Mouse (Mus musculus): ENCODE results near the gene Fam57a.

Gene Fam57a

GRCm38 (mm10) chr11:76148055-76149008 lies 31.1 kb upstream of the Fam57a start:
- Histone ChIP-seq H3K27me3 (ENCODE audit: insufficient read depth, low read length) (no peaks in the 10 kb centered on the region), H3K36me3 (ENCODE audit: insufficient read depth, low read length) (peaks cover 18% of the 10 kb centered on the region), H3K4me3 (replicated peaks; ENCODE audit: low read length) (no peak overlapping the region), H3K9me3 (ENCODE audit: low read length) (peaks cover 48% of the 10 kb centered on the region), H3K4me1 (replicated peaks; ENCODE audit: low read depth, low read length) (peaks cover 7% of the 10 kb centered on the region)
- TF ChIP-seq NANOG (IDR thresholded peaks at IDR 0.05; ENCODE audit: borderline replicate concordance, low read length) (no peak), POU5F1 (IDR thresholded peaks at IDR 0.05; ENCODE audit: borderline replicate concordance, low read length) (no peak), CTCF (conservative IDR thresholded peaks at IDR 0.05; ENCODE audit: low read length) (no peak)

GRCm38 (mm10) chr11:76150980-76151379 lies 28.5 kb upstream of the Fam57a start:
- TF ChIP-seq POU5F1 (IDR thresholded peaks at IDR 0.05; ENCODE audit: borderline replicate concordance, low read length) (no peak), NANOG (IDR thresholded peaks at IDR 0.05; ENCODE audit: borderline replicate concordance, low read length) (no peak), CTCF (conservative IDR thresholded peaks at IDR 0.05; ENCODE audit: low read length) (no peak)
- Histone ChIP-seq H3K4me3 (replicated peaks; ENCODE audit: low read length) (no peak overlapping the region), H3K9me3 (ENCODE audit: low read length) (peaks cover 47% of the 10 kb centered on the region), H3K36me3 (ENCODE audit: insufficient read depth, low read length) (peaks cover 18% of the 10 kb centered on the region), H3K27me3 (ENCODE audit: insufficient read depth, low read length) (no peaks in the 10 kb centered on the region), H3K4me1 (replicated peaks; ENCODE audit: low read depth, low read length) (peaks cover 14% of the 10 kb centered on the region)

GRCm38 (mm10) chr11:76153236-76153951 lies 26.1 kb upstream of the Fam57a start:
- Histone ChIP-seq H3K27me3 (ENCODE audit: insufficient read depth, low read length) (no peaks in the 10 kb centered on the region), H3K4me3 (replicated peaks; ENCODE audit: low read length) (no peak overlapping the region), H3K9me3 (ENCODE audit: low read length) (peaks cover 25% of the 10 kb centered on the region), H3K36me3 (ENCODE audit: insufficient read depth, low read length) (peaks cover 15% of the 10 kb centered on the region), H3K4me1 (replicated peaks; ENCODE audit: low read depth, low read length) (peaks cover 14% of the 10 kb centered on the region)
- TF ChIP-seq NANOG (IDR thresholded peaks at IDR 0.05; ENCODE audit: borderline replicate concordance, low read length) (no peak), CTCF (conservative IDR thresholded peaks at IDR 0.05; ENCODE audit: low read length) (no peak), POU5F1 (IDR thresholded peaks at IDR 0.05; ENCODE audit: borderline replicate concordance, low read length) (no peak)

GRCm38 (mm10) chr11:76154200-76154599 lies 25.3 kb upstream of the Fam57a start:
- no peaks in the 10 kb centered on the region for H3K27me3 ChIP-seq (ENCODE audit: insufficient read depth, low read length)

GRCm38 (mm10) chr11:76154861-76155260 lies 24.6 kb upstream of the Fam57a start:
- H3K4me1 ChIP-seq (replicated peaks; ENCODE audit: low read depth, low read length), result peaks cover 14% of the 10 kb centered on the region
- H3K4me3 ChIP-seq (replicated peaks; ENCODE audit: low read length), result no peak overlapping the region
- peaks cover 5% of the 10 kb centered on the region; the same call in 1 of the 2 replicates for H3K36me3 ChIP-seq (ENCODE audit: insufficient read depth, low read length)
- TF ChIP-seq CTCF (conservative IDR thresholded peaks at IDR 0.05; ENCODE audit: low read length) (no peak), NANOG (IDR thresholded peaks at IDR 0.05; ENCODE audit: borderline replicate concordance, low read length) (no peak), POU5F1 (IDR thresholded peaks at IDR 0.05; ENCODE audit: borderline replicate concordance, low read length) (no peak)
- H3K27me3 ChIP-seq (ENCODE audit: insufficient read depth, low read length), result no peaks in the 10 kb centered on the region
- peaks cover 10% of the 10 kb centered on the region for H3K9me3 ChIP-seq (ENCODE audit: low read length)

More at GRCm38 (mm10) chr11:76154200-76154599, 25.3 kb upstream of the Fam57a start:
- Histone ChIP-seq H3K36me3 (ENCODE audit: insufficient read depth, low read length) (peaks cover 8% of the 10 kb centered on the region), H3K9me3 (ENCODE audit: low read length) (peaks cover 17% of the 10 kb centered on the region), H3K4me1 (replicated peaks; ENCODE audit: low read depth, low read length) (peaks cover 14% of the 10 kb centered on the region), H3K4me3 (replicated peaks; ENCODE audit: low read length) (no peak overlapping the region)
- TF ChIP-seq POU5F1 (IDR thresholded peaks at IDR 0.05; ENCODE audit: borderline replicate concordance, low read length) (no peak), NANOG (IDR thresholded peaks at IDR 0.05; ENCODE audit: borderline replicate concordance, low read length) (no peak), CTCF (conservative IDR thresholded peaks at IDR 0.05; ENCODE audit: low read length) (no peak)

- Histone ChIP-seq H3K4me1 (replicated peaks; ENCODE audit: low read depth, low read length) (peaks cover 8% of the 10 kb centered on the region), H3K4me3 (replicated peaks; ENCODE audit: low read length) (no peak overlapping the region), H3K9me3 (ENCODE audit: low read length) (no peaks in the 10 kb centered on the region), H3K36me3 (ENCODE audit: insufficient read depth, low read length) (peaks cover 2% of the 10 kb centered on the region; the same call in 1 of the 2 replicates), H3K27me3 (ENCODE audit: insufficient read depth, low read length) (no peaks in the 10 kb centered on the region)
- no peak for TF ChIP-seq NANOG (IDR thresholded peaks at IDR 0.05; ENCODE audit: borderline replicate concordance, low read length)
- TF ChIP-seq CTCF (conservative IDR thresholded peaks at IDR 0.05; ENCODE audit: low read length), result no peak
- TF ChIP-seq POU5F1 (IDR thresholded peaks at IDR 0.05; ENCODE audit: borderline replicate concordance, low read length), result no peak
Measured at GRCm38 (mm10) chr11:76158375-76158774, 21.1 kb upstream of the Fam57a start.

- no peaks in the 10 kb centered on the region for H3K4me1 ChIP-seq (replicated peaks; ENCODE audit: low read depth, low read length)
- H3K36me3 ChIP-seq (ENCODE audit: insufficient read depth, low read length), result peaks cover 2% of the 10 kb centered on the region; the same call in 1 of the 2 replicates
- TF ChIP-seq CTCF (conservative IDR thresholded peaks at IDR 0.05; ENCODE audit: low read length) (no peak), POU5F1 (IDR thresholded peaks at IDR 0.05; ENCODE audit: borderline replicate concordance, low read length) (no peak), NANOG (IDR thresholded peaks at IDR 0.05; ENCODE audit: borderline replicate concordance, low read length) (no peak)
- no peaks in the 10 kb centered on the region for H3K9me3 ChIP-seq (ENCODE audit: low read length)
- no peak overlapping the region for H3K4me3 ChIP-seq (replicated peaks; ENCODE audit: low read length)
- no peaks in the 10 kb centered on the region for H3K27me3 ChIP-seq (ENCODE audit: insufficient read depth, low read length)
Measured at GRCm38 (mm10) chr11:76160251-76160650, 19.2 kb upstream of the Fam57a start.

GRCm38 (mm10) chr11:76166657-76167056 lies 12.8 kb upstream of the Fam57a start:
- H3K9me3 ChIP-seq (ENCODE audit: low read length), result no peaks in the 10 kb centered on the region
- no peak for TF ChIP-seq NANOG (IDR thresholded peaks at IDR 0.05; ENCODE audit: borderline replicate concordance, low read length)
- TF ChIP-seq CTCF (conservative IDR thresholded peaks at IDR 0.05; ENCODE audit: low read length), result no peak
- TF ChIP-seq POU5F1 (IDR thresholded peaks at IDR 0.05; ENCODE audit: borderline replicate concordance, low read length), result no peak
- no peaks in the 10 kb centered on the region for H3K27me3 ChIP-seq (ENCODE audit: insufficient read depth, low read length)
- no peak overlapping the region for H3K4me3 ChIP-seq (replicated peaks; ENCODE audit: low read length)
- peaks cover 2% of the 10 kb centered on the region; the same call in 1 of the 2 replicates for H3K36me3 ChIP-seq (ENCODE audit: insufficient read depth, low read length)
- no peaks in the 10 kb centered on the region for H3K4me1 ChIP-seq (replicated peaks; ENCODE audit: low read depth, low read length)
